Mouse (Mus musculus) embryonic stem cell, embryonic (primary cell): ENCODE measurements around the gene Cd9.

ENCODE experiments used
- CTCF ChIA-PET, 4 experiments: fragments of 300-600 bp in 2 of 4; fragments of 350-600 bp in 2 of 4; sonication (Branson Sonifier 250); formaldehyde crosslinking; loops; one replicate each; lab custom pipeline; 2022; ENCODE audit warnings: inconsistent platforms in 2 of 4; lab: Charles Lee
- POLR2A ChIA-PET, 4 experiments: fragments of 300-600 bp in 2 of 4; fragments of 350-600 bp in 2 of 4; sonication (Branson Sonifier 250); formaldehyde crosslinking; loops; one replicate each; lab custom pipeline; 2022; ENCODE audit warnings: antibody characterized with exemption in 4 of 4, inconsistent platforms in 1 of 4; lab: Charles Lee

Cd9 gene

DNA sequence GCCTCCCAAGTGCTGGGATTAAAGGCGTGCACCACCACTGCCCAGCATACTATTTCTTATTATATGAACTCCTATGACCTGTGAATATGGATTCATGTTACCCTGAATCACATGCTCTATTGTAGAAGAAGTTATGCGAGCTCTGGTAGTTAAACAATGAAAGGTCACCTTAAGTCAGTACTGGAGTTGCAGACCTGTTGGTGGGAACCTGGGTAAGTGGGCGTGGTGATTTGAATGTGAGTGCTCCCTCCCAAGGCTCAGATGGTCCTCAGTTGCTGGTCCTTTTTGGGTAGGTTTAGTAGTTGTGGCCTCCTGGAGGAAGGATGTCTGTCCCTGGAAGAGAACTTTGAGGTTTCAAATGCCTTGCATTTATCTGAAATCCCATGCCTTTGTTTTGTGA is 57.8 kb downstream of the Cd9 start:
- ChIA-PET POLR2A (interaction anchor here in 3 of 4 experiments (0.6 to 8.9 kb wide), 27 partner anchors 10 to 1846 kb away, joined by 3 to 149 read pairs (median 4); partner anchors contain the start of gene Cd9 (in 1 of the 3)), CTCF (interaction anchor here in 2 of 4 experiments (0.6 to 0.7 kb wide), 2 partner anchors 34 to 104 kb away, joined by 3 to 5 read pairs; no protein-coding TSS in a partner anchor)

DNA sequence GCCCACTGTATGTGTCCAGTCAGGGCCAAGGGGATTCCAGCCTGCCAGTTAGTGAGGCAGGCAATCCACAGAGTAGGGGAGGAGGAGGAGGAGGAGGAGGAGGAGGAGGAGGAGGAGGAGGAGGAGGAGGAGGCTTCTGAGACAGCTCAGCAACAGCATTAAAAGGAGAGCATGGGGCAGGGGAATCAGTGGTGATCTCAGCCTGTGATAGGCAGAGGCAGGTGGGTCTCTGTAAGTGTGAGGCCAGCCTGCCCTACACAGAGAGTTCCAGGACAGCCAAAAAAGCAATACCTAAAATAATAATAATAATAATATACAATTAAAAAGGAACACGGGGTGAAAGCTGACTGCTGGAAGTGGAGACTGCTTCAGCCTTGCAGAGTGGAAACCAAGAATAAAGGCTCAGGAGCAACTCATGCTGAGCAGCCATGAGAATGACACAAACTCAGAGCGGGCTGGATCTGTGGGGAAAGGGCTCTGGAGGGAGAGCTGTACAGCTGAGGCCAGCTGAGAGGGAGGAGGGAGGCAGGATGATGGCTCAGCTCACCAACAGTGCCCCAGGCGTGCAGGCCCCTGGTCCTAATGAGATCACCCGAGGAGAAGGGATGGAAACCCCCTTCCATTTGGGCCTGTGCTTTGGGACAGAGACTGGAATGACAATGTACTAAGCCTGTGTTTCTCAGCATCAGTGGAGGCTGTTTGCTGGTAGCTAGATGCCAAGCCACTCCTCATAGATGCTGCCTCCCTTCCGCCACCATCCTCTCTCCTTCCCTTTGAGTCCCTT is 59.7 kb downstream of the Cd9 start:
- ChIA-PET POLR2A (interaction anchor here (0.7 to 8.3 kb wide), 51 partner anchors 8 to 694 kb away, joined by 3 to 688 read pairs (median 20); partner anchors contain the start of genes Cd9 (in 2 of the 4), Gapdh (in 1 of the 4), Grcc10 (in 1 of the 4) and Usp5 (in 1 of the 4)), CTCF (interaction anchor here in 1 of 4 experiments (3.5 kb wide), 1 partner anchor 11 kb away, joined by 29 read pairs; no protein-coding TSS in a partner anchor)

DNA sequence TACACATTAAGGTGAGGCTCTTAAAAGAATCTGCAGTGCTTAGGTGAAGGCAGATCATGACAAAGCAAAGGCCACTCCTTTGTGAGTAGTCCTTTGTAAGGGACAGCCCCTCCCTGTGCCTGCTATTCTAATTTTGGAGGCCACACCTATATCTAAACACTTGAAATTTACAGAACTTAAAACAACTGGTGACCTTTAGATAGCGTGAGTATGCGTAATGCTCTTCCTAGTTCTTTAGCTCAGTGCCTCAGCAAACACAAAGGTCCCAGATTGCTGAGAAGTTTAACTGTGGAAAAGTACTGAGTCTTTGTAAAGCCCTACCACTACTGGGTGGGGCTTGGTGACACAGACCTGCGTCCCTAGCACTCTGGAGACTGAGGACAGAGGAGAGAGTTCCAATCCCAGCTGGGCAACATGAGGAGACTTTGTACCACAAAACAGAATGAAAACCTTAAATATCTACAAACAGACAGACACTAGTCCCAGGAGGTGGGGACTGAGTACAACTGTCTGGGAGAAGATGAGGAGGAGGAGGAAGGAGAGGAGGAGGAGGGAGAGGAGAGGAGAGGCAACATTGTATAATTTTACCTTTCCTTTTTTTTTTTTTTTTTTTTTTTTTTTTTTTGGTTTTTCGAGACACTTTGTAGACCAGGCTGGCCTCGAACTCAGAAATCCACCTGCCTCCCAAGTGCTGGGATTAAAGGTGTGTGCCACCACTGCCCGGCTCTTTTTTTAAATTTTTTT is 60.7 kb downstream of the Cd9 start:
- ChIA-PET CTCF (interaction anchor here in 3 of 4 experiments (0.6 to 3.5 kb wide), 9 partner anchors 10 to 587 kb away, joined by 3 to 29 read pairs (median 4); no protein-coding TSS in a partner anchor), POLR2A (interaction anchor here (0.5 to 8.3 kb wide), 111 partner anchors 8 to 714 kb away, joined by 3 to 688 read pairs (median 6); partner anchors contain the start of genes Cd9 (in 3 of the 4), Grcc10 (in 2 of the 4), Usp5 (in 2 of the 4) and Gapdh (in 1 of the 4))

DNA sequence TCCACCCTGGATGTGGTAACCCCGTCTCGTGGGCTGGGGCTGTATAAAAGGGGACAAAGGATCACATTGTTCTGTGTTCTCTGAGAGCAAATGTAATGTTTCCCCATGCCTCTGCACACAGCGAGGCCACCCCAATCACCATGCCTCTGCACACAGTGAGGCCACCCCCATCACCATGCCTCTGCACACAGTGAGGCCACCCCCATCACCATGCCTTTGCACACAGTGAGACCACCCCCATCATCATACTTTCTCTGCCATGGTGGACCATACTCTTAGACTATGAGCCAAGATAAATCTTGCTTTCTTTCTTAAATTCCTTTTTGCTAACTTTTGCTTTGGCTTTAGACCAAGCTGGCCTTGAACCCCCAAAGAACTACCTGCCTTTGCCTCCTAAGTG is 61.3 kb downstream of the Cd9 start:
- POLR2A ChIA-PET, result interaction anchor here (0.5 to 8.3 kb wide), 106 partner anchors 9 to 714 kb away, joined by 3 to 688 read pairs (median 6); partner anchors contain the start of genes Cd9 (in 3 of the 4), Grcc10 (in 2 of the 4), Gapdh (in 1 of the 4) and Mlf2 (in 1 of the 4)
- CTCF ChIA-PET, result interaction anchor here in 2 of 4 experiments (0.9 to 3.5 kb wide), 6 partner anchors 9 to 170 kb away, joined by 3 to 29 read pairs (median 4); no protein-coding TSS in a partner anchor

DNA sequence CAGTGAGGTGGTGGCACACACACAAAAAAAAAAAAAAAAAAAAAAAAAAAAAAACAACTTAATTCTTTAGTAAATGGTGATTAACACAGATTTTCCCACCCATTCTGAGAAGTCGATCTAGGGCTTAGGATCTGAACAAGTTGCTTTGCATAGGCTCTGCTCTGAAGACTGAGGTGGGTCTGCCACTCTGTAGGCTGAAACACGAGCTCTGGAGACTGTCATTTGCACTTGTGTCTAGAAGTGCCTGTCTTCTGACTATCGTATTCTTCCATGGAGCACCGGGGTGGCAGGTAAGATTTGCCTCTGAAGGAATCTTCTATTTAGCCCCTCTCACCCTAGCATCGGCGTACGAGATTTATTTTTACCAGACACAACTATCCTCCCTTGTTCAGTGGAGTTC is 62.1 kb downstream of the Cd9 start:
- CTCF ChIA-PET, result interaction anchor here in 3 of 4 experiments (0.7 to 3.5 kb wide), 8 partner anchors 9 to 169 kb away, joined by 3 to 29 read pairs (median 5); no protein-coding TSS in a partner anchor
- POLR2A ChIA-PET, result interaction anchor here (0.6 to 8.3 kb wide), 74 partner anchors 8 to 1128 kb away, joined by 3 to 688 read pairs (median 9); partner anchors contain the start of genes Cd9 (in 4 of the 4), Gapdh (in 1 of the 4), Mrpl51 (in 1 of the 4) and Ncapd2 (in 1 of the 4)

DNA sequence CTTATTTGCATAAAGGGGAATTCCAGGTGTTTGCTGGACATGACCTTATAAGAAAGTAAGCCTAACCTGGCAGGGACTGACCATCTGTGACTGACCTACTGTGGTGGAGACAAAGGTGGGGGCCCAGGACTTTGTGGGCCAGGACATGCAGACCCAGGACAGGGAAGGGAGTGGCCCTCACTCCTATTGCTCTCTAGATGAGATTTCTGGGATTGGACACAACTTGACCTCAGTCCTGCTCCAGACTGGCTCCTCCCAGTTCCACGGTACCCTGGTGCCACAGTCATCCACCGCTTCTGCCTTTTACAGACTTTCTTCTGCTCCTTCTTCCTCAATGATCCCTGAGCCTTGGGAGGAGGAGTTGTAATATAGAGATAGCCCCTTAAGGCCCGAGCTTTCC is 63.6 kb downstream of the Cd9 start:
- ChIA-PET CTCF (interaction anchor here in 2 of 4 experiments (0.6 to 2.5 kb wide), 8 partner anchors 12 to 172 kb away, joined by 3 to 14 read pairs (median 5); partner anchors contain the start of gene Cd9 (in 1 of the 2)), POLR2A (interaction anchor here in 3 of 4 experiments (0.7 to 8.3 kb wide), 48 partner anchors 7 to 269 kb away, joined by 3 to 688 read pairs (median 8); partner anchors contain the start of genes Cd9 (in 2 of the 3), Mrpl51 (in 1 of the 3) and Ncapd2 (in 1 of the 3))

DNA sequence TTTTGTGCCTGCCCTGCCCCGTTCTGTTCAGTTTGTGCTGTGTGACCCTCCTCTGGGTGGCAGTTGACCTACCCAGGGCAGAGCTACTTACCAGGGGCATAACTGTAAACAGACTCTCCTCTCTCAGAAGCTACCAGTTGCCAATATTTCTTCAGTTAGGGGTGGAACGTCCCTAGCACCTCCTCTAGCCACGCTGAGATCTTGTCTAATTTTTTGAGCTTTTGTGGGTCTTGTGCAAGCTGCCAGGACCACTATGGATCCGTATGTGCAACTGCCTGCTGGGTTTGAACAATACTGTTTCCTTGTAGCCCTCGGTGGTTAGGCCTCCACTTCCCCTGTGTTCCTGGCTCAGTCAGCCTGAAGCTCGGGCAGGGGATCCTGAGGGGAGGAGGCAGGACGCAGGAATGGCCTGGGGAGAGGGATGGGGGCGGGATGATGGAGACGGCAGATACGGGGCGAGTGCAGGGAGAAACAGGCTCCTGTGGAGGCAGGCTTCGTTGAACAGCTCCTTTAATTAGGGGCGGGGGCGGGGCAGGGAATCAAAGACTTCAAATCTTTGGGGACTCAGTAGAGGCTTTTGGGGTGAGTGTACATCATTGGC is 64.1 kb downstream of the Cd9 start:
- ChIA-PET POLR2A (interaction anchor here (0.6 to 8.3 kb wide), 60 partner anchors 7 to 268 kb away, joined by 3 to 688 read pairs (median 6); partner anchors contain the start of genes Cd9 (in 2 of the 4), Mrpl51 (in 1 of the 4) and Ncapd2 (in 1 of the 4)), CTCF (interaction anchor here (0.6 to 2.5 kb wide), 19 partner anchors 10 to 1037 kb away, joined by 3 to 14 read pairs (median 4); partner anchors contain the start of gene Cd9 (in 1 of the 4))

DNA sequence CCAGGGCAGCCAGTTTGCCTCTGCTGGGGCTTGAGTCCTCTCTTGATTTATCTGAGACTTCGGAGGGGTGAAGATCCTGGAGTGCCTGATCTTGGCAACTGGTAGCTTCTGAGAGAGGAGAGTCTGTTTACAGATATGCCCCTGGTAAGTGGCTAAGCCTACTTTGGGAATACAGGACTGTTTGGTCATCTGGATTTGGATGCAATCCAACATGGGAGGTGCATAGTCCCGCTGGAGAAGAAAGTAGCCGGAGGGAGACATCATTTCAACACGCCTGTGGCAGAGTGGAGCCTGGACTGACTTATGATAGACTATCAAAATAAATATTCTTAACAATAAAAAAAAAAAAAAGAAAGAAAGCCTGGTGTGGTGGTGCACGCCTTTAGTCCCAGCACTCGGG is 64.8 kb downstream of the Cd9 start:
- POLR2A ChIA-PET, result interaction anchor here in 3 of 4 experiments (0.6 to 8.3 kb wide), 38 partner anchors 6 to 169 kb away, joined by 3 to 688 read pairs (median 10); partner anchors contain the start of gene Cd9 (in 2 of the 3)
- CTCF ChIA-PET, result interaction anchor here (0.6 to 2.5 kb wide), 10 partner anchors 10 to 173 kb away, joined by 3 to 14 read pairs (median 4); partner anchors contain the start of gene Cd9 (in 1 of the 4)

DNA sequence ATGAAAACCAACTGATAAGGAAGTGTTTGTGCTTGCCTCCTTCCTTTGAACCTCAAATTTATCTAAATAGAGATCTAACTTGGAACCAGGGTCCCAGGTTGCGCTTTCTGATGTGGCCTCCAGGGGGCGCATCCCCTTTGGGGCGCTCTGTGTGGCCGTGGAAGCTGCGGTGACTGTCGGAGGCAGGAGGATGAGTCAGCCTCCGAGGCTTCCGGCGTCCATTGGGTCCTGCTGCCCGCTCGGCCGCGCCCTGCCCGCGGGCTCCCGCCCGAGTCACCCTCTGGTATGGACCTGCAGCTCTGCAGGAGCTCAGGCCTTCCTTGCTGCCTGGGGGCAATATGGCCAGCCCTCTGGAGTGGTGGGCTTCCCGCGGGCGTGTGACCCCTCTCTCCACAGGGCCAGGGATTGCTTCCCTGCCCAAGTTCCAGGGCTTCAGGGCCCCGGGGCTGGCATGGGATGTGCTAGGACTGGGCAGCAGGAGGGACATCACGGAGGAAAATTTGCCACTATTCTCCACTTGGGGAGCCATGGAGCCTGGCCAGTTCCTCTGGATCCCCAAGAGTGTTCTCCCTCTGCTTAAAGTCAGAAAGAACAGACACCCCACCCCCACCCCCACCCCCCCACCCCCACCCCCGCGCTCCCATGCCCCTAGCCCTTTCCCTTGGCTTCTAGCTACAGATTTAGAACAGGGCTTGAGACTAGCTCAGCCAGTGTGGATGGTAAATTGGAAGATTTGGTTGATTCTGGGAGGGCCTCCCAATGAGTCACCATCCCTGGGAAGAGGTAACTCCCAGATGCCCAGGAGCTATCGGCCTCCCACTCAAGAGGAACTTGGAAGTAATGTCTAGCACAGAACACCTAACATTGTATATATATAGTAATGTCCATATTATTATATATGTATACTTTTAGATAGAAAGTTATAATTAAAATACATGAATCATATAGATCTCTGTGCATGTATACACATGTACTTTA is 67.9 kb downstream of the Cd9 start:
- ChIA-PET CTCF (interaction anchor here in 3 of 4 experiments (0.5 to 11.1 kb wide), 29 partner anchors 8 to 671 kb away, joined by 3 to 208 read pairs (median 4); partner anchors contain the start of genes Cd9 (in 1 of the 3) and Gm45234 (in 1 of the 3)), POLR2A (interaction anchor here (0.5 to 11.1 kb wide), 37 partner anchors 6 to 322 kb away, joined by 3 to 420 read pairs (median 13); partner anchors contain the start of gene Cd9 (in 3 of the 4))

DNA sequence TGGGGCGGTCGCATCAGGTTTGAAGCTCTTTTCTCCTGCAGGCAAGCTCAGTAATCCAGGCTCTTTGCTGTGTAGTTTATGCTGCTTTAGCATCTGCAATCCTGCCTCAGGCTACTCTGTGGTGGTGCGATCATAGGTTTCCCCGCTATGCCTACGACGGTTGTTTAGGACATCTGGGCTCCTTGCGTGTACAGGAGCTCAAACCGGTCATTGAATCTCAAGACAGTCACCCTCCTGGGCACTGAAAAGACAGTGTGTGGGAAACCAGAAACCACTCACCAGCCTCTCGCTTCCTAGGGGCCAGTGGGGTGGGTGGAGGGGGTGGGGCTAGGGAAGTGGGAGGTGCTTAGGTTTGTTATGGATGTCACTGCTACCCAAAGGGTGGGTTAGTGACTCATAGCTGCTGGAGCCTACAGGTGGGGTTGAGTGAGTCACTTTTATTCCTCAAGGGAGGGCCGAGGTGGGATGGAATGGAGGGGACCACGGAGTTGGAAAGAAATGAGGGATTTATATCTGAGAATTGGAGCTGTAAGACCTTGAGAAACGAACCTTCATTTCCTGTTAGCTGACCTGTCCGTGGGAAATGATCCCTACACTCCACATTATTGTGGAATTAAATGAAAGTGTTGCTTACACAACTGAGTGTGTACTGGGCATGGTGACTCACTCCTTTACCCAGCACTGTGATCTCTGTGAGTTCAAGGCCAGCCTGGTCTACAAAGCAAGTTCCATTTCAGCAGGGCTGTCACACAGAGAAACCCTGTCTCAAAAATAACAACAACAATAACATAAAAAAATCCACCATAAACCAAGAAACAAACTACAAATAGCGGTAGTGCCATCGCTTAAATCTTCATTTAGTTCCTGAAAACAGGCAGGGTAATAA is 69.1 kb downstream of the Cd9 start:
- ChIA-PET CTCF (interaction anchor here in 3 of 4 experiments (0.5 to 11.1 kb wide), 25 partner anchors 9 to 178 kb away, joined by 3 to 208 read pairs (median 4); partner anchors contain the start of gene Cd9 (in 1 of the 3)), POLR2A (interaction anchor here (0.5 to 11.1 kb wide), 79 partner anchors 7 to 1428 kb away, joined by 3 to 420 read pairs (median 6); partner anchors contain the start of genes Cd9 (in 3 of the 4), Akap3 (in 1 of the 4), Gapdh (in 1 of the 4) and Mrpl51 (in 1 of the 4))

DNA sequence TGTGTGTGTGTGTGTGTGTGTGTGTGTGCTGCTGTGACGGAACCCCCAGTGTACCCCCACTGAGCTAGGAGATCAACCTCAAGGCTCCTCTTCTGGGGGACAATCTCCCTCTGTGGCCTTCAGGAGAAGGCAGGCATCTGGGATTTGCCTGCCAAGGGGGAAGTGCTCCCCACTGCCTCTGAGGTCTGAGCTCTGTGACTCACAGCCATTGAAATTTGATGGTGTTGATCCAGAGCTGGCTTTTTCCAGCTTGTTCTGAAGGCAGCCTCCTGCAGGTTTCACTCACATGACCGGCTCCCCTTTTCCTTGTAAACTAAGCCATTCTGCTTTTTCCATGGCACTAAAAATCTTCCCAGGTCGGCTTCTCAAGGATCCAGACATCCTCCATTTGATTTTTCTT is 70.4 kb downstream of the Cd9 start:
- POLR2A ChIA-PET, result interaction anchor here (0.6 to 11.1 kb wide), 69 partner anchors 8 to 902 kb away, joined by 3 to 420 read pairs (median 10); partner anchors contain the start of genes Cd9 (in 4 of the 4), Mrpl51 (in 1 of the 4), Ncapd2 (in 1 of the 4) and Tnfrsf1a (in 1 of the 4)
- CTCF ChIA-PET, result interaction anchor here (0.5 to 11.1 kb wide), 21 partner anchors 10 to 781 kb away, joined by 3 to 208 read pairs (median 4); partner anchors contain the start of genes Cd9 (in 1 of the 4) and Mlf2 (in 1 of the 4)

DNA sequence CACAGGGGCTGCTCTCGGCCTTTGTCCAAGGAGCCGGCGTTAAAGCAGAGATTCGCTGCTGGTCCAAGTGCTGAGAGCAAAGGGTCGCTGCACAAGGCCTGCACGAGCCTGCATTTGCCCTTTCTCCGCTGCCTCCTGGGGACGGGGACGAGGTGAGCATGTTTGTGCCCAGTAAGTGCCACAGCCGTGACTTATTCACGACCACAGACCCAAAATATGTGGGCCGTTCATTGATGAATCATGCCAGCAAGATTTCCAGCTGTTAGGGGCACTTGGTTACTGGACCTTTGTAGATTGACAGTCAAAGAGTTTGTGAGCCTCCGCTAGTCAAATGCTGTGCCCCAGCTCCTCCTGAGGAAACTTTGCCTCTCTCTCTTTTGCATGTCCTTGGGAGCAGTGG is 71.1 kb downstream of the Cd9 start:
- CTCF ChIA-PET, result interaction anchor here (0.6 to 11.1 kb wide), 14 partner anchors 10 to 782 kb away, joined by 3 to 208 read pairs (median 4); partner anchors contain the start of gene Cd9 (in 1 of the 4)
- POLR2A ChIA-PET, result interaction anchor here (0.6 to 11.1 kb wide), 67 partner anchors 9 to 903 kb away, joined by 3 to 420 read pairs (median 9); partner anchors contain the start of genes Cd9 (in 4 of the 4), Mrpl51 (in 1 of the 4), Ncapd2 (in 1 of the 4) and Tnfrsf1a (in 1 of the 4)

DNA sequence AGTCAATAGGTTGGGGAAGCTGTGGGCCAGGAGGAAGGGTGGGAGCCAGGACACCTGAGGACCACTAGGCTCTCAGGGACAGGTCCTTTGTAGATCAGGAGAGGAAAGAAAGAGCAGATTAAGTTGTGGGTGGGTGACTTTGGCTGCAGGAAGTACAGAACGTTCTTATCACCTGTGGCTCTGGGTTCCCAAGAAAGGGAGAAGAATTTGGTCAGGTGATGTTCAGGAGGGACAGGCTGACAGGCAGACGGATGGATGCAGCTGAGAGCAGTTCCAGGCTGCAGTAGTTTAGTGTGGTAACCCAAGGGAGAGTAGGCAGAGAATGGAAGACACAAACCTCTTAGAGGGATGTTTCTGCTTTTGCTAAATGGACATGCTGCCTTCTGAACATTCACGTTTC is 71.5 kb downstream of the Cd9 start:
- CTCF ChIA-PET, result interaction anchor here in 3 of 4 experiments (0.6 to 11.1 kb wide), 9 partner anchors 10 to 180 kb away, joined by 3 to 208 read pairs (median 5); partner anchors contain the start of gene Cd9 (in 1 of the 3)

More for the DNA sequence above, 71.5 kb downstream of the Cd9 start:
- POLR2A ChIA-PET, result interaction anchor here (0.6 to 11.1 kb wide), 54 partner anchors 9 to 258 kb away, joined by 3 to 420 read pairs (median 16); partner anchors contain the start of genes Cd9 (in 3 of the 4), Mrpl51 (in 1 of the 4) and Ncapd2 (in 1 of the 4)
